Mouse (Mus musculus) megakaryocyte, embryonic 14.5 days (primary cell): ENCODE measurements at regions not wholly inside any gene's neighbourhood (a gene's known extent, or its start where the extent isn't known, plus 50 kb on each side); places are given as distances from the start of the nearest gene placed in this dataset.

ENCODE experiments used
- H3K27me3 ChIP-seq: replicated peaks from 2 replicates; pipeline ENCODE3; 2012; ENCODE audit warnings: inconsistent platforms
- H3K36me3 ChIP-seq: replicated peaks from 2 replicates; pipeline ENCODE3; 2012; ENCODE audit warnings: low read length, inconsistent platforms, mixed read lengths
- H3K4me1 ChIP-seq: 2 replicates; pipeline ENCODE4 v1.6.1; 2012; ENCODE audit warnings: inconsistent platforms
- H3K4me3 ChIP-seq: replicated peaks from 2 replicates; pipeline ENCODE3; 2012; ENCODE audit warnings: moderate library complexity, mild to moderate bottlenecking, inconsistent platforms
- H3K9me3 ChIP-seq: 2 replicates; pipeline ENCODE4 v1.6.1; 2012; ENCODE audit warnings: inconsistent platforms
- FLI1 ChIP-seq: IDR thresholded peaks from 2 replicates; pipeline ENCODE4 v1.6.1; 2012; ENCODE audit warnings: low read length, inconsistent platforms, mixed read lengths
- GATA1 ChIP-seq: IDR thresholded peaks from 3 replicates; pipeline ENCODE4 v1.6.1; 2012; ENCODE audit warnings: mixed read lengths, low read length, inconsistent platforms, borderline replicate concordance

- no peaks in the 10 kb centered on the region for H3K27me3 ChIP-seq
- no peak overlapping the region for H3K4me3 ChIP-seq
- H3K36me3 ChIP-seq: no peaks in the 10 kb centered on the region
- no peaks in the 10 kb centered on the region for H3K4me1 ChIP-seq
- TF ChIP-seq FLI1: no peak
- no peak for TF ChIP-seq GATA1
- no peaks in the 10 kb centered on the region for H3K9me3 ChIP-seq
These were observed 421.9 kb upstream of the Mki67 start for GRCm38 (mm10) chr7:136137831-136138602.

GRCm38 (mm10) chr7:136142832-136143231, 426.7 kb upstream of the Mki67 start:
- H3K27me3 ChIP-seq: no peaks in the 10 kb centered on the region
- H3K36me3 ChIP-seq: no peaks in the 10 kb centered on the region
- TF ChIP-seq GATA1 (no peak), FLI1 (no peak)
- H3K4me3 ChIP-seq: no peak overlapping the region
- no peaks in the 10 kb centered on the region for H3K9me3 ChIP-seq
- H3K4me1 ChIP-seq: no peaks in the 10 kb centered on the region

DNA sequence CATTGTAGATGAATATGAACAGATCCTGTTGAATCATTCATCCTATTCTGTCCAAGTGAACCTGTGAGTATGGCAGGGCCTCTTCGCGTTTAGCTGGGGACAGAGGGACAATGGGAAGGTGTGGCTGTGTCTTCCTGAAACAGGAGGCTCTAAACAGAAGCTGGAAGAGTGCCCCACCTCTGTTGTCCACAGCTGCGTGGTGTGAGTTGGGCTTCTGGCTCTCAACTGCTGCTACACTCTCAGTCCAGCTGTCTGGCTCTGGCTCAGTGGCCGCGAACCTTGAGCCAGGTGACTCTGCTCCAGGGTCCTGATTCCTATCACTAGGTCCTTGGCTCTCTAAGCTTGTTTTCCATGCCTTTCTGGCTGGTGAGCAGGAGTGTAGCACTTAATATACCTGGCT, 434.0 kb upstream of the Mki67 start:
- Histone ChIP-seq H3K36me3 (no peaks in the 10 kb centered on the region), H3K4me3 (no peak overlapping the region), H3K27me3 (no peaks in the 10 kb centered on the region), H3K9me3 (no peaks in the 10 kb centered on the region), H3K4me1 (no peaks in the 10 kb centered on the region)
- TF ChIP-seq GATA1: no peak
- TF ChIP-seq FLI1: no peak

- Histone ChIP-seq H3K36me3 (no peaks in the 10 kb centered on the region), H3K9me3 (no peaks in the 10 kb centered on the region), H3K27me3 (no peaks in the 10 kb centered on the region), H3K4me3 (no peak overlapping the region), H3K4me1 (no peaks in the 10 kb centered on the region)
- TF ChIP-seq GATA1 (no peak), FLI1 (no peak)
These were observed 435.3 kb upstream of the Mki67 start for GRCm38 (mm10) chr7:136151301-136151930.

- no peak for TF ChIP-seq FLI1
- no peak for TF ChIP-seq GATA1
- Histone ChIP-seq H3K9me3 (no peaks in the 10 kb centered on the region), H3K4me1 (no peaks in the 10 kb centered on the region), H3K27me3 (no peaks in the 10 kb centered on the region), H3K4me3 (no peak overlapping the region), H3K36me3 (no peaks in the 10 kb centered on the region)
These were observed 436.3 kb upstream of the Mki67 start for GRCm38 (mm10) chr7:136152470-136152869.

- Histone ChIP-seq H3K36me3 (no peaks in the 10 kb centered on the region), H3K27me3 (no peaks in the 10 kb centered on the region), H3K9me3 (no peaks in the 10 kb centered on the region), H3K4me3 (no peak overlapping the region), H3K4me1 (no peaks in the 10 kb centered on the region)
- TF ChIP-seq GATA1 (no peak), FLI1 (no peak)
These were observed 437.5 kb upstream of the Mki67 start for GRCm38 (mm10) chr7:136153621-136154020.

DNA sequence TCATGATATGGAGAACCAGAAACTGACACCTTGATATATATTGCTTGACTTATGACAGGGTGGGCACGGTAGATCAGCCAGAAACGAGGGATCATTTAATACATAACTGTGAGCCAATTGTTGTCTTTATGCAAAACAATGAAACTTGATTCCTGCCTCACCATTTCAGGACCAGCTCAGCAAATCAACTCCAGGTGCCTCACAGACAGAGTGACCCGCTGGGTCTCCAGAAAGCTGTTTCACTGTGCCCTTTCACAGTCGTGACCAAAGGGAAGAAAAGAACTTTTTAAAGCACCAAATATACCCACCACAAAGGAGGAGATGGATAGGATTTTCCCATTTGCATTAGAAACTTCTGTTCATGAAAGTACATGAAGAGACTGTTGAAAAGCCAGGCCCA, 443.0 kb upstream of the Mki67 start:
- Histone ChIP-seq H3K4me3 (no peak overlapping the region), H3K27me3 (no peaks in the 10 kb centered on the region), H3K4me1 (no peaks in the 10 kb centered on the region), H3K9me3 (no peaks in the 10 kb centered on the region), H3K36me3 (no peaks in the 10 kb centered on the region)
- TF ChIP-seq FLI1 (no peak), GATA1 (no peak)

GRCm38 (mm10) chr7:136161526-136161925, 445.4 kb upstream of the Mki67 start:
- H3K27me3 ChIP-seq: no peaks in the 10 kb centered on the region
- no peak for TF ChIP-seq FLI1
- no peak for TF ChIP-seq GATA1
- no peaks in the 10 kb centered on the region for H3K9me3 ChIP-seq
- H3K4me1 ChIP-seq: no peaks in the 10 kb centered on the region
- H3K36me3 ChIP-seq: no peaks in the 10 kb centered on the region
- H3K4me3 ChIP-seq: no peak overlapping the region

DNA sequence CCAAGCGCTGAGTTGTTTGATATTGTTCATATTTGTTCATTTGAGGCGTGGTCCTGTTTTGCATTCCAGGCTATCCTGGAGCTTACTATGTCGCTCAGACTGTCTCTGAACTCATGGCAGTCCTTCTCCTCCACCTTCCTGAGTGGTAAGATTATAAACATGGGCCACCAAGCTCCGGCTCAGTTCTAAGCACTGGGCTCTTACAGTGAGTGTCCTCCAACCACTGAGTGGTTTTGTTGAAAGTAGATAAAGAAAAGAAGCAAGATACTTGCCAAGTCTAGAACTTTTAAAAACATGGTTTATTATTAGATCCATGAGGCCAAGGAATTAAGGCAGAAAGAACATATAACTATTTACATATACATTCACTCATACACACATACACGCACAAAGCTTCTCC, 448.7 kb upstream of the Mki67 start:
- no peaks in the 10 kb centered on the region for H3K27me3 ChIP-seq
- TF ChIP-seq FLI1: no peak
- no peak for TF ChIP-seq GATA1
- no peaks in the 10 kb centered on the region for H3K4me1 ChIP-seq
- no peak overlapping the region for H3K4me3 ChIP-seq
- no peaks in the 10 kb centered on the region for H3K9me3 ChIP-seq
- H3K36me3 ChIP-seq: no peaks in the 10 kb centered on the region

DNA sequence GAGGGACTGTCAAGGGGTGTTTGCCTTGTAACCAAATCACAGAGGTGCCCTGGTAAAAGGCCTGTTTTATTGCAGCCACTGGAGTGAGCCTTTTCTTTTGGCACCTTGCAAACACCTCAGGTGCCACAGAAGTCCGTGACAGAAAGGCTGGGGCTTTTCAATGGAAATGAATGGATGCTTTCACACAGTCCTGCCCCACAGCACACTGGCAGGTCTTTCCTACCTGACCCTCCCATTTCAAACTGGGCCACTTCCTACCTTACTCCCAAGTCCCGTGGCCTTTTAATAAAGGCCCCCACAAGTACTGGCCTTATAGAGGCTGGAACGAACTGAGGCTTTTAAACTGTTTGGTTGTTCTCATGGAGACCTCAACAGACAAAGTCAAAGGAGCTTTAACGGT, 453.1 kb upstream of the Mki67 start:
- no peaks in the 10 kb centered on the region for H3K4me1 ChIP-seq
- no peak overlapping the region for H3K4me3 ChIP-seq
- TF ChIP-seq FLI1 (no peak), GATA1 (no peak)
- no peaks in the 10 kb centered on the region for H3K9me3 ChIP-seq
- no peaks in the 10 kb centered on the region for H3K36me3 ChIP-seq
- H3K27me3 ChIP-seq: no peaks in the 10 kb centered on the region
